Mouse (Mus musculus) heart, postnatal 0 days (tissue): ENCODE results near the gene Mertk.

Experiments used
- CTCF ChIP-seq: IDR thresholded peaks from 2 replicates; pipeline ENCODE4 v1.5.1; 2016; ENCODE audit warnings: antibody characterized with exemption, control low read depth, low read depth
- EP300 ChIP-seq: IDR thresholded peaks from 2 replicates; pipeline ENCODE4 v1.6.1; 2016; ENCODE audit warnings: antibody characterized with exemption, low read depth

DNA sequence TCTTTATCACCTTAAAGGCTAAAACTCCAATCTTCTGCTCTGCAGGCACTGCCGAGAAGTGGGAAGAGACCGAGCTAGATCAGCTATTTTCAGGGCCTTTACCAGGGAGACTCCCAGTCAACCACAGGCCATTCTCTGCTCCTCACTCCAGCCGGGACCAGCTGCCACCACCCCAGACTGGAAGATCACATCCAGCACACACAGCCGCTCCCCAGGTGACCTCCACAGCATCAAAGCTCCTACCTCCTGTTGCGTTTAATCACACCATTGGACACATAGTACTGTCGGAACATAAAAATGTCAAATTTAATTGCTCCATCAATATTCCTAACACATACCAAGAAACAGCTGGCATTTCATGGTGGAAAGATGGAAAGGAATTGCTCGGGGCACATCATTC is 30.4 kb downstream of the Mertk start:
- no peak for TF ChIP-seq CTCF
- TF ChIP-seq EP300, result no peak
